Mouse (Mus musculus) large intestine, adult 2 months (tissue): ENCODE measurements around the gene Tmem245. TPM values are rescaled to one million over a fixed set of nuclear protein-coding genes. Genes with fewer than 3 reads are reported as not detected.

Experiments
- DNase-seq: peaks from one replicate; pipeline ENCODE4 v3.0.0-alpha.2; 2012; ENCODE audit warnings: low read depth, low spot score
- WGBS: fragments of 180-500 bp; shearing (Covaris S2); methylation state at CpG from one replicate; pipeline ENCODE4 v1.1.7; 2018; 5-methylcytosine and 5-hydroxymethylcytosine counted together
- polyA plus RNA-seq: library from polyadenylated mRNA; depleted of rRNA; stranded (reverse); fragments of >200 nt; gene quantifications from 2 replicates; pipeline ENCODE4 v1.2.3, GENCODE M21; 2012; rRNA removed

Tmem245 gene
- polyA plus RNA-seq: 4.2 and 8.8 TPM in 2 replicates

DNA sequence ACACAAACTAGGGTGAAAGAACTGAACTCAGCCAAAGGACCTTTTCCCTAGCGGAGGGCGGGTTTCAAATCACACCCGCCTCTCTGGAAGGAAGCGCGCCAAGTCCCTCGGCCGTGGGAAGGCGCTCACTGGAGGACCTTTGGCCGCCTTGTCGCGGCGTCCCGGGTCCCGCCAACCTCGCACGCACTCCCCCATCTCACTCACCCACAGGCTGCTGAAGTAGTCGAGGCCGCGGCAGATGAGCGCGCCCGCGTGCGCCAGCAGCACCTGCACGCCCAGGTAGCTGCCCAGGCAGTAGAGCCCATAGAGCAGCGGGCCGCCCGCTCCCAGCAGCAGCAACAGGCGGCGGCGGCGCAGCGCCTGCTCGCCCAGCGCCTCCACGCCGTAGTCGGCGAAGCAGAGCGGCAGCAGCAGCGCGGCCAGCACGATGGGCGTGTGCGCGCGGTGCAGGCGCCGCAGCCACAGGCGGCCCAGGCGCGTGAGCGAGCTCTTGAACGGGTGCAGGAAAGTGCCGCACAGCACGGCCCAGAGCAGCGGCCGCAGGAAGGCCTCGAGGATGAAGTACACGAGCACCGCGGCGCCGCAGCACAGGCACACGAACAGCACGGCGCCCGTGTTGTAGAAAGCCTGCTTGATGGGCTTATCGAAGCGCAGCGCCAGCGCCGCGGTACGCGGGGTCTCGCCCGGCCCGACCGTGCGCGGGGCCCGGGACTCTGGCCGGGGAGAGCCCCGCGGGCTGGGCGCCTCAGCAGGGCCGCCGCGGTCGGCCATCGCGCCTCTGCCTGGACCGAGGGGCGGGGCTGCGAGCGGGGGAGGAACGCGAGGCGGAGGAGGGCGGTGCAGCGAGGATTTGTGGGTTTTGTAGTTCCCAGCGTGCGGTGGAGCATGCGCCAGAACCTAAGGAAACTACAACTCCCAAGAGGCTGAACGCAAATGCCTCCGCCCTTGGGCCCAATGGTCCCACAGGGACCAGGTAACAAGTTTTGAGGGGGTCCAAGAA lies at the start of gene Tmem245:
Gene Tmem245 (minus strand): TSS at position 797 of the 1,000 bp plus-strand sequence.
- peak; percentile 74 for DNase-seq
- under 1% methylated on average over 106 of the region's 107 CpGs for WGBS

DNA sequence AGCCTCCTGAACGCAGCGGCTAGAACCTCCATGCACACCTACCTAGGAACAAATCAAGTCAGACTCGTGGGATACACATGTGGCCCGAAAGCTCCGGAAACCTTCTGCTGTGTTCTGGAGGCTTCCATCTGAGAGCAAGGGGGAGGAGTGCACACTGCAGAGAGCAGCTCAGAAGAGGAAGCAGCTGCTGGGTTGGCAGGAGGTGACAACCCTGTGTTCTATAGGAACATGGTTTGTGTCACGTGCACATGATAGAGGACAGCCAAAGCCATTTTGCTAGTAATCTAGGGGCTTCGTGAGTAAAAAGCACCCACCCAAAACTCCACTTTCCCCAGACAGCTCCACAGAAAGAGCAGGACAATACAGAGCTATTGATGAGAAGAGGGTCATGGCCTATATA lies 46.1 kb upstream of the Tmem245 start:
- WGBS: 68% methylated on average over 7 of the region's 7 CpGs
- DNase-seq: no peak

DNA sequence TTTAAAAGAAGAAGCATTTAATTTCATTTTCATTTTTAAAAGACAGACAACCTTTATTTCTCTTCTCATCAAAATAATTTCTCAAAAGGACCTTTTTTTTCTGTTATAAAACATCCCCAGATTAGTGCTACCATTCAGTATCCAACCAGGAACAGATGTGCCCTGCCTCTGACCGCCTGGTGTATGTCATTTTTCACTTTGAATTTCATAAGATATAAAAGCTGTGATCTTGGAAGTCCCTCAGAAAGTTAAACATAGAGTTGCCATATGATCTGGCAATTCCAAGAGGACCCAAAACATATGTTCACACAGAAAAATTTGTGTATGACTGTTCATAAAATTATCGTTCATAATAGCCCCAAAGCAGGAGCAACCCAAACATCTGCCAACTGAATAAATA lies 44.7 kb upstream of the Tmem245 start:
- 65% methylated on average over 2 of the region's 2 CpGs for WGBS
- DNase-seq: no peak

DNA sequence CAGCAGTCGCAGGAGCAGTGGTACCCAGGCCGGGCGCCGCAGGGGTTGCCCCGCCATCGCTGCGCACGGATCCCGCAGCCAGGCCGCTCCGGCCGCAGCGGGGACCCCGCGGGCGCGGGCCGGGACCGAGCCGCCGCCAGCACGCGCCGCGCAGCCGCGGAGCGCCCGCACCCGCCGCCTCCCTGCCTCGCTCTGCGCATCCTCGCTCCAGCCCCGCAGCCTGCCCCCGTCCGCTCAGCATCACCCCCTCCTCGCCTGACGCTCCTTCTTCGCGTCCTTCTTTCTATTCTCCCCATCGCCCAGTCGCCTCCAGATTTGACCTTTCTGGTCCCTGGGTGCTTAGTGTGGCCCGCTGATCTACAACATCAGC lies 43.0 kb upstream of the Tmem245 start, which contains the start of gene Frrs1l:
Gene Frrs1l (minus strand): TSS at position 177 of the 370 bp plus-strand sequence.
- DNase-seq: no peak

DNA sequence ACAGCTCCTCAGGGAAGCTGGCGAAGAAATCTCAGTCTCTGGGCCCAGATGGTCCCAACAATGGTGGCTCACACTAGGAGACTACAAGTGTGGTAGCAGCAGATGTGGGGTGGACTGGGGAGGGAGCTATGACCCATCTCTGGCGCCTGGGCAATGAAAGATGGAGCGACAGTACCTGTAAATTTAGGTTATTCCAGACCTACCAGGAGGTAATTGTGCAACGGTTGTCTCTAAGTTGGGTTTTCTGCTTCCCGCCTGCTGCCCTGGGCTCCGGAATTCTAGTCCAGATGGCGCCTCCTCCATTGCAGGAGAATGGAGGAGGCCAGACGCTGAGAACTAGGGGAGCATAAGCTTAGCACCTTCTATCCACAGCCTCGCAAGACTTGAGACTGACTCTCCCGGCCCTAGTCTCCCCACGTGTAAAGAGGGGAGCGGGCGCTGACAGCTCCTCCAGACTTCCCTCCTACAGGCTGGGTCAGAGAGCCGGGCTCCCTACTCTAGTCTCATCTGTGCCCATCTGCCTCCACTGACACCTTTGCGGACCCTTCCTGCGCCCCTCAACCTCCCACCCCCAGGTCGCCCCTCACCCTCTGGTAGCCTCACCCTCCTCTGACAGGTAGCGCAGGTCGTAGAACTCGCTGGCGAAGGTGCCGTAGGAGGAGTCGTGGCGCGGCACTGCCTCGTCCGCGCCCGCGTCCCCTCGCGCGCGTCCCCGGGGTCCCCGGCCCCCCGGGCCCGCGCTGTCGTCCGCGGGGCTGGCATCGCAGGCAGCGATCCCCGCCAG lies 42.4 kb upstream of the Tmem245 start:
- DNase-seq: no peak
- 12% methylated on average over 45 of the region's 45 CpGs for WGBS

More for the DNA sequence above, 43.0 kb upstream of the Tmem245 start, which contains the start of gene Frrs1l:
- 2% methylated on average over 36 of the region's 44 CpGs for WGBS

DNA sequence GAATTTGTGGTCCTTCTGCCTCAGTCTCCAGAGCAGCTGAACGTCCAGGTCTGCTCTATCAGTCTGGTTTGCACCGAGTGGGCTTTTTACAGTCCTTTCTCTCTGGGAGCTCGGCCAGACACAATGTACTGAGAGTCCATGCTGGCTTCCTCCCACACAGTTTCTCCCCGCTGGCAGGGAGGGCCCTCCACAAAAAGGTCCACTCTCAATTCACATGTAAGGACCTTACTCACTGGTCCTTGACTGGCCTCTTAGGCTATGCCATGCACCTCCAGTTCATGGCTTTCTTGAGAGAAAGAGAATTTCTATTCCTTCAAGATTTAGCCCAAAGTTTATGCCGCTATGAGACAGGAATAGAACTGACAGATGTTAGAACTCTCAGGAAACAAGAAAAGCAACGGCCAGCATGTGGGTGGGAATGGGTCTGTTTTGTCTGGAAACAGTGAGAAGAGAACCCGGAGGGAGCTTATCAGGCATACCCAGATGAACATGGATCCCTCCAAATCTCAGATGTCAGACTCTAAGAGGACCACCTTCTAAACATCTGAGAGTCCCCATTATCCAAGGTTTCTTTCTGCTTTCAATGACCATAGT lies 18.4 kb upstream of the Tmem245 start:
- DNase-seq: no peak
- 69% methylated on average over 7 of the region's 7 CpGs for WGBS

DNA sequence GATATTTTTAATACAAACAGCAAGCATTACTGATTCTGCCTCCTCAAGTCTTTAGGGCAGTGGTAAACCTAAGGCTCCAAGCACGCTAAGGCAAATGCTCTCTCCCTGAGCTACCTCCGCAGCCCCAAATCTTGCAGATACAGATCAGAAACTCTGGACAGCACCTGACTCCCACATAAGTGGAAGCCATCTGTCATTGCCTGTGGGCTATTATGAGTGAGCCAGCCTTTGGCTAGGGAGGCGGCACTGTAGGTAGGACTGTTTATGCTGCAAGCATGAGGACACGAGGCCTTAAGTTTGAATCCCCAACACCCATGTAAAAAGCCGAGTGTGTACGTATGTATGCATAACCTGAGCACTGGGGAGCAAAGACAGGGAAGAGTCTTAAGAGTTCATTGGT lies 16.4 kb upstream of the Tmem245 start:
- WGBS: 92% methylated on average over 6 of the region's 6 CpGs
- no peak for DNase-seq

DNA sequence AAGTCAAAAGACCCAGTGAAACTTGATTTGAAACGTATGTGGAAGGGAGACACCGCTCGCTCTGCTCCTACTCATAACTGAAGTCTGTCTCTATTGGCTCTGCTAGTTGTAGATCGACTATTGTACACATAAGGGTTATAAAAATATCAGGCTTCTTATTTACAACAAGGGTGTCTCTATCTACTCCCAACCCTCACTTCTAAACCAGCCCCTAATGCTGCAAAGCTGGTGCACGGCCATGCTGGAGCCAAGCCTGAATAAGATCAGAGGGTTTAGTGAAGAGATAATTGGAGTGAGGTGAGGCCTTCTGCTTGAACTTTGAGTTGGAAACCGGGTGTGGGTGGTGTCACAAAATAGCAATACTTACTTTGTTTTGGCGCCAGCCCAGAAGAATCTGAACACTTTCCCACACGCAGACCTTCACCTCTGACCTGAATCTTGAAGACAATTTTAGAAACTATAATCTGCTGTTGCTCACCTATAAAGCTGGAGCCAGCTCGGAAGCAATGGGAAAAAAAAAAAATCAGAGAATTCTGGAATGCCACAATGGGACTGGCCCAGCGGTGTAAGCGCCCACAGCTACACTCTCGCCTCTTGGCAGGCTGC lies 14.2 kb upstream of the Tmem245 start:
- WGBS: 26% methylated on average over 12 of the region's 12 CpGs

DNA sequence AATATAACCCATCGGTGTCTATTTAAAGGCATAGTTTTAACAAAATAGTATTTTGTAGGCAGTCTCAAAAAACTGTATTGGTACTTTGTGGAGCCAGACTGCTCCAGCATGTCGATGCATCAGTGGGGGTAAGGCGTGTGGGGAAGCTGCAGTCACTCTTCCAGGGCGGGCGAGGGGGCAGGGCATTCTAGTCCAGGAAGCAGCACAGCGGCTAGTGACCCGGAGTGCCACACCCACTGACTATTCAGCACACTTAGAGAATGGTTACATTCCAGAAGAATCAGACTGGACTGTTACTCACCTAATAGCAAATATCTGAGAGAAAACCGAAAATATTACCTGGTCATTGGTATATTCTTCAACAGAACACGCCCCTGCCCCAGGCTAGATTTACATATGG lies 10.3 kb upstream of the Tmem245 start:
- 30% methylated on average over 9 of the region's 9 CpGs for WGBS
- no peak for DNase-seq

More for the DNA sequence above, 14.2 kb upstream of the Tmem245 start:
- peak; percentile 89 for DNase-seq

DNA sequence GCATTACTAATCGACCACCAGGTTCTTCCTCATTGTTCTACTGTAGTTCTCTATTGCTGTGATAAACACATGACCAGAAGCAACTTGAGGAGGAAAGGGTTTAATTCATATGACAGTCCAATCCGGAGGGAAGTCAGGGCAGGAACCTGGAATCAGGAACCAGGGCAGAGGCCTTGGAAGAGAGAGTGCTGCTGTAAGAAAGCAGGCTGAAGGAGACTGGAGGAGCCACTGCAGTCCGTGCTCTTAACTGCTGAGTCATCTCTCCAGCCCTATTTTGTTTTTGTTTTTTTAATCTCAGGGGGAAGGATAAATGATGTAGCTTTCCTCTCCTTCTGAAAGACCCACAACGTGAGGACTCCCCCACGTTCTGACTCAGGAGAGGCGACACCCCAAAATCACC lies 6.0 kb upstream of the Tmem245 start:
- no peak for DNase-seq
- 65% methylated on average over 6 of the region's 6 CpGs for WGBS

DNA sequence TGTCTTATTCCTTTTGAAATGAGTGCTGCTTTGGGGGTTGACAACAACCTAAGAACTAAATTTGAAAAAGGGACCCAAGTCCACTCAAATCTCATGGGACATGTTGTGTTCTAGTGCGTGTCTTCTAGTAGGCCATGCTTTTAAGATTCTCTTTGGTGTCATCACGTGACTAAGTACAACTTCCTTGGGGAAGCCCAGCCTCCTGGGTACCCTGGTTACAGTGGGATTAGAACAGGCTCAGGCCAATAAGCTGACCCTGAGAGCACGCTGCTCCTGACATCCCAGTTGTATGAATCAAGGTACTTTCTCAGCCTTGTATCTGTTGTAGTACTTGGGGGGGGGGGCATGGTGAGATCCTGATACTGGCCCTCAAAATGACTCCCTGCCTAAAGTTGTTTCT lies 4.5 kb upstream of the Tmem245 start:
- DNase-seq: no peak
- WGBS: 93% methylated on average over 3 of the region's 3 CpGs

DNA sequence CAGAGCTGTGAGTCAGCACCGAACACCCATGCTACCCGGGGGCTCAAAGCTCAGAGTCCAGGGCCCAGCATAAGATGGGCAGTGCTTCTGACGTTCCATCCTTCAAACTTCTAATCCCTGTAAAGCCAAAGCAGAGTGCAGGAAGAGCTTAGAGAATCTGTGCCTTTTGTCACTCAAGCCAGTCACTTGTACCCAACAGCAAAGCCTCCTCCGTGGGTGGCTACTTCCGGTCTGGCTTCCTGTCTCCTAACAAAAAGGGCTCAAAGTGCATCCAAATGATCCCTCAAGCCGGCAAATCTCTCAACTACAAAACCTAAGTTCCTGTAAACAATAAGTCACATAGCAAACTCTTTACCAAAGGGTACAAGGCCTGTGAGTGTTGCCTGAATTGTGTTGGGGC lies 2.3 kb upstream of the Tmem245 start:
- WGBS: 46% methylated on average over 6 of the region's 6 CpGs
- DNase-seq: no peak

DNA sequence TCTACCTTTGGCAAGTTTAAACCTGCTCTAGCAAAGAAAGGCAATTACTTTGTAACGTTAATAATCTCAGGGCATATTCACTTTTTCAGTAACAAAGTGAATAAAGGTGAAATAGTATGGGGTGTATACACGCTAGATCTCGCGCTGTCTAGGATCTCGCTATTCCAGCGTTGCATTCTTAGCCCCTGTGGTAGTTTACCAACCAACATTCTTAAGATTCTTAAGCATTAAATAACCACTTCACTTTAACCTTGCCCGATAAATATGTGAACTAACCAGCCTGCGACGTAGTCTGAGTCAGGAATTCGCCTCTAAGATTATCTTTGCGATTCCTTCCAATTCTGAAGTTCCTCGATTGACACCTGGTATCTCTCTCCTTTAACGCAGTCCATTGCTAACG lies 1.1 kb downstream of the Tmem245 start:
- under 1% methylated on average over 14 of the region's 14 CpGs for WGBS
- no peak for DNase-seq

DNA sequence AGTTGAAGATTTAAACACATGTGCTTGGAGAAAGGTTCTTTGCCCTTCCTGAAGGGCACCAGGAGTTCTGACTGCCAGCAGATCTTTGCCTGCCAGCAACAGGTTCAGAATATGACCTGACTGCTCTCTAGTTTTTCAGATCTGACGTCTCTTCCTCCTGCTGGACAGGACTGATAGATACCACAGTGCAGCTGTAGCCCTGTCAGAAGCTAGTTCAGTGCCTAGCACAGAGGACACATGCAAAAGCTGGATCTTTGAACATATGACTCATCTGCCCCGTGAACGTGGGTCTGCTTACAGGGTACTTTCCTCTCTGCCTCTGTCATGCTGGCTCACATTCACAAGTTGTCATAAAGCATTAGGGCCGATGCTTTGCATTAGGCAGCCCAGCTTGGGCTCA lies 3.0 kb downstream of the Tmem245 start:
- WGBS: 14% methylated on average over 4 of the region's 4 CpGs
- no peak for DNase-seq

DNA sequence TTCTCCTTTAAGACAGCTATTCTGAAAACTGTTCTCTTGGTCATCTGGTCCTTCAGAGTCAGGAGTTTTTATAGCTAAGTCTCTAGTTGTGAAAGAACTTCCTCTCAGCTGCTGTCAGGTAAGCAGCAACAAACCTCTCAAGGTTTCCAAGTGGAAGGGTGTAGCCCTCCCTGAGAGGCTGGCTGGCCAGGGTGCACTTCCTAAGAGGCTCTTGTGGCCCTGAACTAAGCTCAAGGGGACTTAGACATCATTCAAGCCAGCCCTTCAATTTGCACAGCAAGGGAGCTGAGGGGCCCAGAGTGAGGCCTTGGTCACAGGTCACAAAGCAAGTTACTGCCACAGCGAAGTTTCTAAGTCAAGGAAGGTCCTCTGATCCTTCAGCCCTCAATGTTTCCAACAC lies 4.0 kb downstream of the Tmem245 start:
- DNase-seq: no peak
- 74% methylated on average over 1 of the region's 1 CpGs for WGBS

DNA sequence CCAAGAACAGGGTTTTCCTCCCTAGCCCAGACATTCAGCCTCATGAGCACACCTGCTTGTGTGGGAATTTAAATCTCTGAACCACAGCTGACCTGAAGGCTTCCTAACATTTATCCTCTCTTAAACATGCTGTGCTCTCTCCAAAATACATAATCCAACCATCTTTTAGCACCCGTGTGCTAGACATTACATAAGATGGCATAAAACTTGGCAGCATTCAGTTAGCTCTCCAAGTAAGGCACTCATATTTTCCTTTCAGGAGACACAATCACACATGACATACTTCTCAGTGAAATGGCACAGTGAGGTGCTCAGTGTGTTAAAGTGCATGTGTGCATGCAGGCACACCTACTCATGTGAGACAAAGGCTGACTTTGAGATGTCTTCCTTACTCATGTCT lies 4.7 kb downstream of the Tmem245 start:
- no peak for DNase-seq

DNA sequence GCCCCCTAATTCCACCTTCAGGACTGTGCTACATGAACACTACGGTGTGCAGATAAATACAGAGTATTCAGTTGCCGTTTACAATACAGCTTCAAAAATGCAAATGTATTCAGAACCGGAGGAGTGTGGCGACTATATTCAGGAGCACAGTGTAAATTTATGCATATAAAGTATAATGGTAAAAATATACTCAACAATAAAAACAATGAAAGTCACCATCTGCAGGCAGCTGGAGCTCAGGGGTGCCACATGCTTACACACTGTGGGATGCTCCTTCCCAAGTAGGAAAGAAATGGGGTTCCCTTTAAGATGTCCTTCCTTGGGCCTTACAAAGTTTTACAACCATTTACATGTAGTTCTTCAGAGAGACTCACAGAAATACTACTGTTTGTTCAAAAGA lies 5.8 kb downstream of the Tmem245 start:
- no peak for DNase-seq
- 81% methylated on average over 4 of the region's 4 CpGs for WGBS

More for the DNA sequence above, 4.7 kb downstream of the Tmem245 start:
- 41% methylated on average over 1 of the region's 1 CpGs for WGBS

DNA sequence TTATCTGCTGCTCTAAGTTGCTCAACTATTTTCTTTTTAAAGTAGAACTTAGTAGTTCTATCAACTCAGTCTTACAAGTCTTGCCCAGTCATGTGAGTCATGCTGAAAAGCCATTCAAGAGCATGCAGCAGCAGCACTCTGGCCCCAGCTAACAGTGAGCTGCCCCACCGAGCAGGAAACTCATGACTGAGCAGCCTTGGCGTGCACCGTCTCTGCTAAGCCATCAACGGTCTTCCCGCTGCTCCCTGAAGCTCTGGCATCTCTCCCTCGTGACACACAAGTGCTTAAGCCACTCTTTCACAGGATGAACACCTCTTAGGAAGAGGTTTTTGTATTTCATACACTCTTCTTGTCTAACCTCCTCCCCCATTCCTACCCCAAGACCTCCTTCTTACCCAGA lies 10.1 kb downstream of the Tmem245 start:
- DNase-seq: no peak
- 37% methylated on average over 6 of the region's 6 CpGs for WGBS

DNA sequence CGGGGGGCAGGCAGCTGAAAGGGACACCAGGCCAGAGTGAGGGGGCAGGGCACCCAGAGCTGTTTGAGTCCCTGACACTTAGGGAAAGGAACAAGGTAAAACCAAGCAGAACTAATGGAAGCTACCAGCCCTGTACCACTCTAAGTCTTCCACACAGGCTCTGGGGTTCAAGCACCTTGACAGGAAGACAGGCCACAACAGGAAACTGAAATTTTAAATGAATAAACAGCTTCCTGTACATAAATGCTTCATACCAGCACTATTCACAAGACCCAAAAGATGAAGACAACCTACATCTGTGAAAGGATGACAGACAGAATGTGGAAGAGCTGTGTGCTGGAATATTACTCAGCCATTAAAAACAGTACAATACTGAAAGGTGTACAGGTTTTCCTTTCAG lies 11.9 kb downstream of the Tmem245 start:
- no peak for DNase-seq

DNA sequence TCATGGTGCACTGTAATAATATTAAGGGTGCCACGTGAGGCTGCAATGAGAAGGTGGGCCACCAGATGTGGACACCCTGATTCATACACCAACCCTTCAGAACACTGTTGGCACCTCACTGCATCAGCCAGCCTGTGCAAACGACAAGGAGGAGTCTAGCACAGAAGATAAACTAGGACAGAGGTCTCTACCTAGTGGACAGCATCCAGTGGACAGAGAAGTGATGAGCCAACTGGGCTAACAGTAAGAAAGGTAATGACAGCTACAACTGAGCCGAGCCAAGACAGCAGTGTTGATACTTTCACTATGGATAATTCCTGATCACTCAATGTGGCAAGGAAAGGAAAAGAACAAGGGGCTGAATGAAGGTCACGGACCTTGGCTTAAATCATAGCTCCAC lies 14.1 kb downstream of the Tmem245 start:
- no peak for DNase-seq
- WGBS: 90% methylated on average over 4 of the region's 4 CpGs

More for the DNA sequence above, 11.9 kb downstream of the Tmem245 start:
- no CpG with 5 or more reads among the region's 1 CpGs for WGBS
